Mouse (Mus musculus) lung, postnatal 10 days (tissue): ENCODE measurements around the gene Atp2b2.

ENCODE experiments used
- DNase-seq: peaks from one replicate; pipeline ENCODE4 v3.0.0; 2021

Atp2b2 gene

DNA sequence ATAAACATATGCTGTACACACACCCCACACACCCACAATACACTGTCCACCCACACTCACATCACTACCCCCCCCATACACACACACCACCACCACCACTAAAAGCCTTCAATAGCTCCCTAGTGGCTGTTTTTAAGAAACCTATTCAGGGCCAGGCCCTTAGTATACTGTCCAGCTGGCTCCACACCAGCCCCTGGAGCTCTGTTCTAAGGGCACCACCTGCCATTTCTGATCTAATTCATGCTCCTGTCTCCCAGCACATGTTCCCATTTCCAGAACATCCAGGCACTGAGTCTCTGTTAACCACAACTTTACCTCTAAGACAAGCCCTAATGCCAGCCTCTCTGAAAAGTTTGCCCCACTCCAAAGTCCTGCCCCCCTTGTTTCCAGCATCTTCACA, 186.8 kb downstream of the Atp2b2 start:
- no peak for DNase-seq

DNA sequence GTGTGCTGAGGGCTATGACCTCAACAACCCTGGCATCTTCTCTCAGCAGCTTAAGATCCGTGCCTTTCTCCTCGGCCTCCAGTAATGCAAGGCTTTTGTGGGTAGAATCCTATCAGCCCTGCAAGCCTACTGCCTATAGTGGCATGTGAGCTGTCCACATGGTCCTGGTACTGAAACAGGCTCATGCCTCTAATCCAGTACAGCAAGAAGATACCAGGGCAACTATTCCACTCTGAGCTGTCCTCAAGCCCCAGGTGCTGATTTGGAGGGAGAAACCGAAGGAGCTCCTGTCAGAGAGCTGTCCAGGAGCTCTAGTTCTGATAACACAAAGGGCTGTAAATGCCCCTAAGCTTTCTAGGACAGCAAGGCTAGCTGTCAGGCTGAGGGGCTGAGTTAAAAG, 190.1 kb downstream of the Atp2b2 start:
- peak; percentile 86 for DNase-seq

DNA sequence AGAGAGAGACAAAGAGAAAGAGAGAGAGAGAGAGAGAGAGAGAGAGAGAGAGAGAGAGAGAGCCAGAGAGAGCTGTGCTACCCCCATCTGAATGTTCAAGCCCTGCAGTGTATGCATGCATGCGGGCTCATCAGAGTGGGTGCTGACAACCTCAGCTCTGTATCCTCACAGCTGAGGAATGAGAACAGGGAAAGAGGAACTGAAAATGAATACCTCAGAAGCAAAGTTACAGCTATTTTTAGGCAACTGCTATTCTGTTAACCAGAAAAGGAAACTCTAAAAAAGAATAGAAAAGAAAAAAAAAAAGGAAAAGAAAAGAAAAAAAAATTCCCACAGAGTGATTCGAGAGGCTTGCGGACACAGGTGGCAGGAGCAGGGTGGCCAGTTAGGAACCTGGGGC, 192.6 kb downstream of the Atp2b2 start:
- DNase-seq: no peak

DNA sequence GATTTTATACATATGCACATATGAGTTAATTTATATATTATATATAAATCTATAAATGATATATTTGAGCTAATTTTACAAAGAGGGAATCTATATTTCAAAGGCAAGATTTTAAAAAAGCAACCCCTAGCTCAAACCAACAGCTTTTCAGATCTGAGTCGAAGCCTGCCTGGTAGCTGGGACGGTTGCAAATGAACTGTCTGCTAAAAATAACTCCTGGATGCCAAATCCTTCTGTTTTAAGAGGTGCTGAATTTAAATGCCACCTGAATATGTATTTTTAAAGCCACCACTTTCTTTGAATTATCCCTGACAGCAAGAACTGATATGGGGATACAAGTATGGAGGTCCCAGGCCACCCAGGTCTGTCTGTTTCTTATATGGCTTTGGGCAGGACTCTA, 193.8 kb downstream of the Atp2b2 start:
- no peak for DNase-seq

DNA sequence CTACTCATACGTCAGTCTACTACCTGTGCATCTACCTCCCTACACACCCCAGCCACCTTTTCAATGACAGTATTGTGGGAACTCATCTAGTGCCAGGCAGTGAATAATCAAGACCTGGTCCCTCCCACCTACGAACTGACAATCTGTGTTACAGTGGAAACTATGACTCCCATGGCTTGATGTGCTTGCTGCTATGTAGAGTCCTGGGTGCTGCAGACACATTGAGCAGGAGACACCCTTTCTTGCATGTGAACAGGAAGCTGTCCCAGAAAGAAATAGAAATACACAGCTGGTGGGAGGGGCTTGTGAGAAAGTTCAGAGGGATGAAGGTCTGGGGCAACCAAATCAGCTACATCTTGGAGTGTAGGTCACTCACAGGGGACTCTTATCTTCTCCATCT, 195.3 kb downstream of the Atp2b2 start:
- DNase-seq: no peak

DNA sequence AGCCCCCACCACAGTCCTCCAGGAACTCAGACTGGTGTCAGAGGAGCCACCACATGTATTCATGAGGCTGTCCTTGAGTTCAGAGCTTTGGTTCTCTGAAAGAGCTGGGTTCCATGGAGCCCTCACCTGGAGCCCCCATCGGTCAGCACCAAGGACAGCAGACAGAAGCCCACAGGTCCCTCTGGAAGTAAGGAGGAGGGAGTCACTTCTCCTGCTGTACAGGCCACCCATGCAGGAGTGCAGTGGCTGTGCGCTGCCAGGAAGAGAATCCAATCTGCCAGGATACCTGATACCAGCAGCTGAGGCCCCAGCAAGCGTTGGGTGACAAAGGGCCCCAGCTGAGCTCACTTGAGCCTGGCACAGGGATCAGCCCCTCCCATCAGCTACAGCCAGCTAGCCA, 199.2 kb downstream of the Atp2b2 start:
- DNase-seq: no peak

DNA sequence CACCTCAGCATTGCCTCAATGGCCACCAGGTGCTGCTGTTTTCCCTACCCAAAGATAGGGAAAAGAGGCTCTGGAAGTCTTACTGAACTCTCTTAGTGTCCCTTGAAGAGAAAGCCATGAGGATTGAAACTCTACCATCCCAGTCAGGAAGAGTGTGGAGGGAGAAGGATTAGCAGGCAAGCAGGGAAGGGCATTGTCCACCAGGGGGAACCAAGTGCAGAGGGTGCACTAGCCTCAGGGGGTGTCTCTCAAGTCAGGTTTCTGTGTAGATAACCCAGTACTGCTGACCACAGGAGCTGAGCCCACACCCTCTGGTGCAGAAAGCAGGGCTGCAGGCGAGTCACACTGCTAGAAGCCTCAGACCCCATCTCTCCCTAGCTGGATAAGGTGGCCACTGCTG, 203.9 kb downstream of the Atp2b2 start:
- DNase-seq: no peak

DNA sequence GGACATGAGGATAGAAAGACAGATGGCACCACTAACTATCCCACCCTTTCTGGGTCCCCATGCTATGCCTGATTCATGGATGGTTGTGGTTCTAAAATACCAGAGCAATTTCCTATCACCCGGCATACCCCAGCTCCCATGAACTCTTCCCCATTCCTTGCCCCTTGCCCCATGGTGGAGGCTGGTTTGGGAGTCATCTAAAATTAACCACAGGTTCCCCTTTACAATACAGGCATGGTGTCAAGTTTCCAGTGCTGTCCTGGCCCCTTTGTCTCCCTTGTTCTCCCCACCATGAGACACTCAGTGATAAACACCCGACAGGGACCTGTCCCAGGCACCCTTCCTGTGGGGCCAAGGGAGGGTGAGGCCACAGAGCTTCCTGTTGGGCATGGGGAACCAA, 204.7 kb downstream of the Atp2b2 start:
- no peak for DNase-seq

DNA sequence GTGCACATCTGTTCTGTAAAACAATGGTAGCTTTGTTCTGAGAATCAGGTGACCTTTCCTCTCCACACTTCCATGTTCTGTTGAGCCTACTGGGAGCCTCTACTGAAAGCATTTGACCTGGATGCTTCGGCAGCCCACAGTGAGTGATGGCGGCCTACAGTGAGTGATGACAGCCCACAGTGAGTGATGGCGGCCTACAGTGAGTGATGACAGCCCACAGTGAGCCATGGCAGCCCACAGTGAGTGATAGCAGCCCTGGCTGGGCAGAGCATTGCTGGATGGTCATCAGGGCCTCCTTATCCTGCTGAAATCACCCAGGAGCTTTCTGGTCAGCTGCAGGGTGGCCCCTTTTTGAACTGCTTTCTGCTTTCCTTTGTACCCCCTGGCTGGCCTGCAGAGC, 205.9 kb downstream of the Atp2b2 start:
- no peak for DNase-seq

DNA sequence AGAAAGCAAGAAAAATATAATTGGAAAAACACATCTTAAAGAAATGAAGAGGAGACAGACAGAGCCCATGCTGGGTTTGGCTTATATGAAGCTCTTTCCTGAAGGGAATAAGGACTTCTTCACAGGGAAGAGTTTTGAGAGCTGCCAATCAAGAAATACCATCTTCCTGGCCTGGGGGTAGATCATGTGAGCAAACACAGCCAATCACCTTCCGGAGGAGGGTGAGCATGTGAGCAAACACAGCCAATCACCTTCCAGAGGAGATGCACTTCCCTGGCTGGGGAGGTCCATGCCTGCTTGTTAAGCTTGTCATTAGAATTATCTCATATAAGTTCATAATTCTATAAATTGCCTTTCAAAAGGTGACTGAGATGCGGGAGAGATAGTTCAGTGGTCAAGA, 211.9 kb downstream of the Atp2b2 start:
- no peak for DNase-seq

DNA sequence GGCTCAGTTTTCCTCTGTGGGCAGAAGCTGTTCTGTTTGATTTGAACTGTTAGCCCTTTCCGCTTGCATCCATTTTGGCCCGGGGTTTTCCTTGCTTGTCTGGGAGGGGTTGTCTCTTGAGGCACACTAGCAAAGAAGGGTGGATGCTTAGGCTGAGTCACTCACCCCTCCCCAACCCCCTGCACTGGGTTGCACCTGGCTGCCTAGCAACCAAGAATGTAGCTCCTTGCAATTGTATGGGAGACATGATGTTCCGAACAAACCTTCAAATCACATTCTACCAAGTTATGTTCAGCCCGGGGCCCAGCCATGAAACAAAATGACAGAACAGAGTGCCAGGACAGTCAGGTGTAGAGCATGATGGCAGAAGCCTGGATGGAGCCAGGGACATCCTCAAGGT, 215.1 kb downstream of the Atp2b2 start:
- DNase-seq: no peak

DNA sequence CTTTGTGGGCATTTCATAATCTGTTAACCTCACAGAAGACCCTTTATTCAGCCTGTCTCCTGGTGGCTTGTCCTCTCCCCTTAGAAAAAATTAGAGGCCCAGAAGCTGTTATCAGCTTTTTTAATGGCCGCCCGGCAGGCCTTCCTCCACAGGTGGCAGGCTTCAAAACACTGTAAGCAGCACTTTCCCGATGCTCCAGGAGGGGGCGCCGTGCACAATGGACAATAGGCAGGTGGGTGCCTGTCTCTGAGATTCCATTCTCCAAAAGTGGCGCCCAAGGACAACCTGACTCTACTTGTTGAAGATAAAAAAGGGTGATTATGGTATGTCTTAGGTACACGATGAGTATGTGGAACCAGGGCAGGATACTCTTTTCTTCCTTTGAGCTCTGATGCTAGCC, 220.0 kb downstream of the Atp2b2 start:
- DNase-seq: peak; percentile 37

DNA sequence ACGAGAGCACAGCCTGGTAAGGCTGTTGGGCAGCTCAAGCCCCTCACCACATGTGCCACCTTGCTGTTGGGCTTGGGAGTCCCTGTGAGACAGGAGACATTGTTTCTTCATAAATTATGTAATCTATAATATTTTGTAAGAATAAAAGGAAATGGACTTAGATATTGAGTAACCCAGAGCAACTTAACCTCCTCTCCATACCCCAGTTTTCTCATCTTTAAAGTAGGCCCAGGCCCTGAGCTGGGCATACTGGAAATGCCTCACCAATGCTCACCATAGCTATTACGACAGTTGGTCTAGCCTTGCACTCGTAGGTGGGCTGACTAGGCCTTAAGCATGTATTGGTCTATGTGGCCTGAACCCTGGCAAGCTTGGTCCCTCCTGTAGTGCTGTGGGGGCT, 225.7 kb downstream of the Atp2b2 start:
- no peak for DNase-seq

DNA sequence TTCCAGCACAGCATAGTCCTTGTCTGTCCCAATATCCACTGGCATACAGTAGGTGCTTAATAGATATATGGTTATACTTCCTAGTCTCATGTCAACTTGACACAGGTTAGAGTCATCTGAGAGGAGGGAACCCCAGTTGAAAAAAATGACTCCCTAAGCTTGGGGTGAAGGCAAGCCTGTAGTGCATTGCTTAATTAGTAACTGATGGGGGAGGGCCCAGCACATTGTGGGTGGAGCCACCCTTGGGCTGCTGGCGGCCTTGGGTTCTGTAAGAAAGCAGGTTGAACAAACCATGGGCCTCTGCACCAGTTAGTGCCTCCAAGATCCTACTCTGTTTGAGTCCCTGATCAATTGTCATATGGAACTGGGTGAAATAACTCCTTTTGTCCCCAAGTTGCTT, 231.0 kb downstream of the Atp2b2 start:
- no peak for DNase-seq

DNA sequence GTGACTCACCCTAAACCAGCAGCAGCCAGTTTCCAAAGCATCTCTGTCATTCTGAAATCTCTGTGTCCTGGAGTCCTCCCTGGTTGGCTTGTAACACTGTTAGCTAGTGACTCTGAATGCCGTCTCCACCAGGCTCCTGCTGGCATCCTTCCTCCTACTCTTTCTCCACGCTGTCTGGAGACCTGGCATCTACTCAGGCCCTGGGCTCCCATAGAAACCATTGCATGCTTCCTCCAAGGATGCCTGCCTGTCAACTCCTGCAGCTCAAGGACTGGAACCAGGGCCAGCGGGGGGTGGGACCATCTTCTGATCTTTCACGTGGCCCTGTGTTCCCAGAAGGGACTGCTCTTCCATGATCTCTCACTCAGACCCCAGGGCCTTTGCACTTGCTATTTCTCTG, 231.7 kb downstream of the Atp2b2 start:
- no peak for DNase-seq

DNA sequence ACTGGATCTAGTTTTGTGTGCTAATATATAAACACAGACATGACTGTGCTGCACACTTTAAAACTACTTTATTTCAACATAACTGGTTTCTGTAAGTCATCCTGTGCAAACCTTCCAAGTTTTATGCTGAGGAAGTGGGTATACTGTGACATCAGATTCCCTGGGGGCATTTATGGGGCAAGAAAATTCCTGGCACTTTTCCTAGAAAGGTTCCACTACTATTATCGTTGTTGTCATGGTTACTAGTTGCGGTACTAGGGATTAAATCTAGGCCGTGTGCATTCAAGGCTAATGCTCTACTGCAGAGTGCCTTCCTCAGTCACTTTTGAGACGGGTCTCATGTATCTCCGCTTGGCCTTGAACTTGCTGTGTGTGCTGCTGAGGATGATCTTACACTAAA, 236.2 kb downstream of the Atp2b2 start:
- DNase-seq: no peak

DNA sequence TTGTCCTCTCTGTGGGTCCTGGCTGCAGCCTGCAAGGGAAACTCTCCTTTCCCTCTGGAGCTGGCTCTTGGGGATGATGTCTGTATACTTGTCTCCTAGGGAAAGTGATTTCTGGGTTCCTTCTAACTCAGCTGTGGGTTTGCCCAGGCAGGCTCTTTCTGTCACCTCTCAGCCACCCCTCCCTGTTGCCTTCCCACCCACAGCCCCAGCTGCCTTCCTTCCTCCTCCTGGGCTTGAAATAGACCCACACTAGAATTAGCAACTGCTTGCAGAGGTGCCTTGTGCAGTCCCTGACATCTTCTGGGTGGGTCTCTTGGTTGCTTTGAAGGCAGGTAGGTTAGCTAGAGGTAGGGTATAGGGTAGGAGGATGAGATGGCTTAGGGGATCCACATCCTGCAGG, 241.2 kb downstream of the Atp2b2 start:
- DNase-seq: no peak

DNA sequence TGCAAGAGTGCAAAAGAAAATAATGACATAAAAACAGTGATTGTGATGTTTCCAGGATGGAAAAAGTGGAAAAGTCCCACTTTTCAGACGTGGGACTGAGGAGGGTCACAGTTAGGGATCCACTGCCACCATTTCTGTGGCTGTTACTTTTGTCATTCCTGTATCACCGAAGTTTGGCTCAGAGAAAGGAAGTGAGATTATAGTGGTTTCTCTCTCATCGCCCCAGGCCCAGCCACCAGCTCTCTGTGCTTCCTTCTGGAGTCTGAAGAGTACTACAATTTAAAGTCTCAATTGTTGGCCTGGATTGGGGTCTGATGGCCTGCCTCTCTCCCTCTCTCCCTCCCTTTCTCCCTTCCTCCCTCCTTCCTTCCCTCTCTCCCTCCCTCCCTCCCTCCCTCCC, 242.5 kb downstream of the Atp2b2 start:
- DNase-seq: no peak

DNA sequence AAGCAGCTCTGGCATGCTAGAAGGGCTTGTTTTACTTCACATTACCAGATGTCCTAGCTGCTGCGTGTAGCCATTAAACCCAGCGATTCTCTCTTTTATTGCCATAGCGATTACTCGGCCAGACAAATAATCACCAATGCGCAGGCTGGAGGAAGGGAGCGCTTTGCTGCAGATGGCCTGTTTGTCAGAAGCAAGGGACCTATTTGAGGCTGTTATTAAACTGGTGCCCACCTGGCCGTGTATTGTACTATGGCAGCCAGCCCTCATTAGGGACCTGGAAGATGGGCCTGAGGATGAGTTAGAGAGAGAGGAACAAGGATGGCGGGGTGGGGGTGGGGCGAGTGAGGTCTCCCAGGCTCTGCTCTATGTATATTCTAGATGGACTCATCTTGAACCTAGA, 243.1 kb downstream of the Atp2b2 start:
- DNase-seq: no peak

DNA sequence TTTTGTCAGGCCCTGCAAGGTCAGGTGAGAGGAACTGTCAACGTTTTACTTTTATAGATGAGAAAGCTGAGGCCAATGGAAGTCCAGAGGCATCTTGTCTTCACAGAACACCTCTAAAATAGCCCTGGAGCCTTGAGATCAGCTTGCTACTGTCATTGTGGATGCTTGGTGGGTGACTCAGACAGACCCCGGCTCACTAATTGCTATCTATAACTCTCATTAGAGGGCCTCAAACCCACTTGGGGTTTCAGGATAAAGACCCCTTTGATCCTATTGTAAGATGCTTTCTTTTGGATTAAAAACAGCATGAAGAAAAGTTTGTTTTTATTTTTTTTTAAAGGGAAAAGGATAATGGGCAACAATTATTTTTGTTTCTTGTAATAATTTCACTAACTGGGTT, 243.5 kb downstream of the Atp2b2 start:
- no peak for DNase-seq

DNA sequence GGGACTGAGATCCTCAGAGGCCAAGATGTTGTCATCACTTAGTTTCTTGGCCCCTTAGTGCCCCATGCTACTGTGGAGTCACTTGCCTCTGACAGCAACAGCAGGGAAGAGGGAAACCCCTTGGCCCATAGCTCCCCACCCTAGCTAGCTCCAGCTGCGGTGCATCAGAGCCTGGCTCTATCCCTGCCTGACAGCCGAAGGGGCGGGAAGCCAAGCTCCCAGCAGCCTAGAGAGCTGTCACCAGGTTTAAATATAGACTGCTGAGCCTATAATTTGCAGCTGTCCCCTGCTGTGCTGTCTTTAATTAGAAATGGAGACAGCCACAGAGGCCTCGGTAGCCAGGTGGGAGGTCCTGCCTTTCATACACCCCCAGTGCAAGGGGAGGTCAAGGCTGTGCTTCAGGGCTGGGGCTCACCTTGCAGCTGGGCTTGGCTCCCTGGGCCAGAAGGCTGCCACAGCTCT, 247.1 kb downstream of the Atp2b2 start:
- DNase-seq: peak; percentile 90

DNA sequence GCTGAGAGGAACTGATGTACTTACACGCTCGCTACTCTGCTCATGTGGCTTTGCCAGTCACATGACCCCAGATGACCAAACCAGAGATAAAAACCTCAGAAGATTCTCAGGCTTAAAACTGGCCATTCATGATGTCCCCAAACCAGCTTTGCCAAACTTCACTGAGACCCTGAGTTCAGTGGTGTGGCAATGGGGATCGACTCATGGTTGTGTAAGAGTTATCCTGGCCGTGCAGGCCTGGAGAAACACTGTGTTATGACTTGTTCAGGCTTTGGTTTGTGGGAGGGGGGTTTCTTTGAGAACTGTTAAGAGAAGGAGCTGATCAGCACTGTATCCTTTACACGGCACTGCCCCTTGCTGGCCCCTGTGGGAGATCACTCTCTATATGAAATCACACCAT, 250.0 kb downstream of the Atp2b2 start:
- no peak for DNase-seq

DNA sequence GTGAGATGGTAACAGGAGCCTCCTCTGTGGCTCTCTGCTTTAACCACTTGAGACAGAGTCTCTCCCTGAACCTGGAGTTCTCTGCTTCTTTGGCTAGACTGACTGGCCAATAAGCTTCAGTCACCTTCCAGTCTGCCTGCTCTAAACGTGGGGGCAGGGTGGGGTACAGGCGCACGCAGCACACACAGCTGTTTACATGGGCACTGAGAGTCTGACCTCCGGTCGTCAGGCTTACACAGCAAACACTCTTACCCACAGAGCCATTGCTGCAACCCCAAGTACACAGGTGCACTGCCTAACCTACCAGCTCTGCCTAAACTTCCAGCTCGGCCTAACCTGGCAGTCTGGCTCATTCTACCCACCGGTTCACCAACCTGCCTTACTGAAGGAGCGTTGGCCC, 251.4 kb downstream of the Atp2b2 start:
- no peak for DNase-seq

DNA sequence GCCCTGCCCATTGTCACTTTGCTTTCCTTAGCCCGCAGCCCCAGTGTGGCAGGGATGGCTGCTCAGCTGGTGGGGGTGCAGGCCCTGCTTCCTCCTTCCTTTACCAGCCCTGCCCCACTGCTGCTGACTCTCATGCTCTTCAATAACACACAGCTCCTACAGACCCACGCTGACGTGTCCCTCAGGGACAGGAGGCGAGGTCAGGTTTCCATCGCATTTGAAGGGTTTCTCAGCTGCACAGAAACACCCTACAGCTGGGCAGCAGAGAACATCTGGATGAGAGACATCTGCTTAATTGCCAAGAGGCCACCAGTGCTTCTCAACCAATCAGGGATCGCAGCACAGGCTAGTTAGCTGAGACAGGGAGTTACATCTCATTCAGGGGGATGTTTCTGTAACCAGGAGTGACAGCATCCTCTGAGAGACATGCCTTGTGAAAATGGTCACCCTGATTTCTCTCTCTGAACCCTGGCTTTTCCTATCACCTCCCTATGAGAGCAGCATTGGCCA, 254.9 kb downstream of the Atp2b2 start:
- no peak for DNase-seq

DNA sequence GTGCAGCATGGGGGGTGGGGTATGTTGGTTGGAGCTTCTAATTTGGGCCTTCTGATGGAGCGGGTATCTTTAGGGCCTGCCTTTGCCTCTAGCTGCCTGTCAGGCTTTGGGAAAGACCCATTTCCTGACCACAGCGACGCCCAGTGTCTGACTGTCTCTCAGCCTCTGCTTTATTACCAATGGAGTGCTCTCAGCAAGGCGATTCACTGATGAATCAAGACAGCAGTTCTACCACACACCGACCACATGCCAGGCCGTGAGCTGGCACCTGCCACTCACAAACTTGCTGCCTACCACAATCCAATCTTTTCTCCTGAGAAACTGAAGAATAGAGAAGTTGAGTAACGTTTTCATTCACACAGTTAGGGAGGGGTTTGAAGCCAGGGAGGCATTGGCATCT, 256.8 kb downstream of the Atp2b2 start:
- no peak for DNase-seq

DNA sequence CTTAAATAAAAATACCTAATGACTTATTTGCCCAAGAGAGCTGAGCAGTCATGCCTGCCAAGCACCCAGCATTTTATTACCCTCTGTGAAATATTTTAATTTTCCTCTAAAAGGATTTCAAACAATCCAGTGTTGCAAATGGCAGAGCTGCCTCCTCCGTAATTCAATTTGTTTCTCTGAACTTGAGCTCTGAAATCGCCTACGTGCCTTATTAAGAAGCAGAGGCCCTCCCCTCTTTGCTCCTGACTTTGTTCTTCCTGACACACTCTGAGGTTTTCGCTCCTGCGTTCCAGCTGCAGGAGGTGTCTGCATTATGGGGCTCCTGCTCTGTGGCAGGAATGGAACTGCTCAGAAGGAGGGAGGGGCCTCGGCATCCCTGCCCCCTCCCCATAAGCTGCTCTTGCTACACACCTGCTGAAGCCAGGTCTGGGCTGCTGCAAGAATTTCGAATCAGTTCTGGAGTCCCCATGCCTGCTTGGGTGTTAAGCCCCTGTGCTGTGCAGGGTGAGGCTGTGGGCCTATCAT, 264.1 kb downstream of the Atp2b2 start:
- DNase-seq: no peak
